Mouse (Mus musculus): ENCODE results near the gene Ubr3. TPM values are rescaled to one million over a fixed set of nuclear protein-coding genes. Genes with fewer than 3 reads are reported as not detected.

Gene Ubr3
- polyA plus RNA-seq, 2 experiments from 2014 or later, result 11.7 to 16.1 TPM

GRCm38 (mm10) chr2:70035358-70035757, 138.3 kb downstream of the Ubr3 start:
- no peak for ATAC-seq

DNA sequence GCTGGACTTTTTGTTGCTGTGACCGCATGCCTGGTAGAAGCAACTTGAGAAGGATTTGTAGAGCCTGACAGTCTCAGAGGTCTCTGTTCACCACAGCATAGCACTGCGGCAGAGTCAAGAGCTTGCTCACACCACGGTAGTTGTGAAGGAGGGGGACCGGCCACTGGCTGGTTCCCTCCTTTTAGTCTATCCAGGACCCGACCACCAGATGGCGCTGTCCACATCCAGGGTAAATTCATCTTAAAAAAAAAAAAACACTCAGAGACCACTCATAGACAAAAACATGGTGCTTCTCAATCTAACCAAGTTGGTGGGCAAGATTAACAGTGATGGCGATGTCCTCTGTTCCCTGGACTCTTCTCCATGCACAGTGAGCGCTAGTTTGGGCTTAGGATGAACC, 140.2 kb downstream of the Ubr3 start:
- peak; percentile 58 for ATAC-seq

GRCm38 (mm10) chr2:70038752-70039151, 141.7 kb downstream of the Ubr3 start, which contains the start of gene Myo3b:
Myo3b (plus strand) TSS chr2:70039126.
- no peak for ATAC-seq

DNA sequence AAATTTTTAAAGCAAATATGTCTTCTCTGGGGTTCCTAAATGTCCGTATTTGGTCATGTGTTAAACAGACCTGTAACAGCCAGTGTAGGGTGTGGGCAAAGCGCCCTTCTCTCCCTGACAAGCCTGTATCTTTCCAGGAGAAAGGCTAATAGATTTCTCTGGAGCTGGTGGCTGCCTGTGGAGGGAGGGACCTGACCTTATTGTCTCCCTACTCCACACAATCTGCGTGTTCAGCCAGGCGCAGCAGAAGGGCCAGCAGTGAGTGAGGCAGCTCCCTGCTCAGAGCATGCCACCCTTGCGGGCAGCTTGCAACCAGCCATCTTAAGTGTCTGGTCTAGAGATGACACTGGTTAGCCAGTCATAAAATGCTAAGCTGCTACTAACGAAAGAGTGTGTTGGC, 147.4 kb downstream of the Ubr3 start:
- no peak for ATAC-seq

DNA sequence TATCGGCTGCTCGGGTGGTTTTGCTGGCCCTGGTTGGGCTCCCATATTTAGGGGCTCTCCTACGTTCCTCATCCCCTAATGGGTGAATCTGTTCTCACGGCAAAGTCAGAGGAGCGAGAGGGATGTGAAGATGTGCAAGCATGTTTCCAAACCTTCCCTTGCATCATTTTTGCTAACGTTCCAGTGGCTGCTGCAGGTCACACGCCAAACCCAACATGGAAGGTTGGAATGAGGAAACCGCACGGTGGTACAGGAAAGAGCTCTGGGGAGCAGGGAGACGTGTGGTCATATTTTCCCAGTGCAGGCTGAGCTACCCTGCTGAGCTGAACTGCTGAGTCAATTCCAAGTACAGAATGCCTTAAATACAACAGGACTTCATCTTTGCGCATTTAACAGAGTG, 150.8 kb downstream of the Ubr3 start:
- no peak for ATAC-seq

DNA sequence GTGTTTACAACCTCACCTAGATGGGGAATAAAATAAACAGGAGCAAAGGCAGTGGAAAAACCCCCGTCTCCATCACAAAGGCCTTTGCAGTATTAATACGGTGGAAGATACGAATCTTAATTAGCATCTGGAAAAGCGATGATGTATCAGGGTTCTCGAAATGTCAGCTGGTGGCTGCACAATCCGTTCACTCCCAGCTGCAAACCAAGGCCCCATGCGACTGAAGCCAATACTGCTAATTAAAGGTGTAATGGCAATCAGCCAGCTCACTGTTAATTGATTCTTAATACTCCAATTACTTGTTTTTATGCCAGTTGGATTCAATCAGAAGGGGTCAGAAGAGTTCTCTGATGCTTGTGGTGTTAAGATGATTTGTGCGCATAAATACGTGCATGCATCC, 156.8 kb downstream of the Ubr3 start:
- ATAC-seq, result no peak

DNA sequence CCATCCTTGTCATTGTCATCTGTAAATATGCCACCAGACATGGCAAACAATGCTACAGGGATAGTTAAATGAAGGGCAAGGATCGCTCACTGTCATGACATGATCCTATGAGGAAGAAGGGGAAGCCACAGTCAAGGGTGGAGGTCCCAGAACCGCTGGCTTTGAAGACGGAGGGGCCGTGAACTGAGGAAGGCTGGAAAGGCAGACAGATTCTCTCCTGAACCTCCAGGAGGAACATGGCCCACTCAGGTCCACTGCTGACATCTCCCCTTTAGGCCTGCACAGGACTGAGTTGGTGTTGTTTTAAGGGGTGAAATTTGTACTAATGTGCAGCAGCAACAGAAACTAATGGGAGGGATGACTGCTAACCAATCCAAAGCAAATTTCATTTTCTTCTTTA, 161.2 kb downstream of the Ubr3 start:
- ATAC-seq, result no peak

- ATAC-seq, result no peak
Observed at GRCm38 (mm10) chr2:70060359-70061345, 163.6 kb downstream of the Ubr3 start.

DNA sequence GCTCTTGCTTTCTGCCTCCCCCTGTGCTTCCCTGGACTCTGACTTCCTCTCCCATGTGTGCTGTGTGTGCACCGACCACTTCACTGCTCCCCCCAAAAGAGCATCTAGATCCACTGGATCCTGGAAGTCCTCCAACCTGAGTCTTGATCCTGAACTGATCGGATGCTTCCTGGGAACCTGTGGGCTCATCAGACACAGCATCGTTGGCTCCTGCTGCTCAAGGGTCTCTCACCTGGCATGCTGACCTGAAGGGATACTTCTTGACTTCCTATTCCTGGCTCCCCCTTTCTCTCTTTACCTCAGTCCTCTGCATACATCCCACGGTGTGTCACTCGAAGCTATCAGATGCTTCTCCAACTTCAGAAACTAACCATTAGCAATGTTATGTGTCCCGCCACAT, 168.1 kb downstream of the Ubr3 start:
- no peak for ATAC-seq

DNA sequence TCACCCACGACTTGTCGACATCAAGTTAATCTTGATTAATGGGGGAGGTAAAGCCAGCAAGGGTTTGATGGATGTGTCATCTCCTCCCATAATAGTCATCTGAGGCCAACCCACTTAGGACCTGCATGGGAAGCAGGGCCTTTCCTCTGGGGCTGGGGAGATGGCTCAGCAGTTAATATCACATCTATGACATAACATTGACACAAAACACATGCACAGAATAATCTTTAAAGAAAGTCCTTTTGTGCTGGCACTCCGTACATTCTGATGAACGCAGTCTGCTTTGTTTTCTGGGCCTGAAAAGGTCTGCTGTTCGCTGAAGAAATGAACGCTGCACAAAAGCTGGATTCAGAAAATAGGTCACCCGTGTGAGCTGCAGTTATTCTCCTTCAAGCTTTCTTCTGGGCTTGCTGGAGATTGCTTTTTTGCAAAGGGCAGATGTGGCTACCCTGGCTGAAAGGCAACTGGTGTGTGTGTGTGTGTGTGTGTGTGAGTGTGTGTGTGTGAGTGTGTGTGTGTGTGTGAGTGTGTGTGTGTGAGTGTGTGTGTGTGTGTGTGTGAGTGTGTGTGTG, 168.8 kb downstream of the Ubr3 start:
- no peak for ATAC-seq

GRCm38 (mm10) chr2:70066338-70067022, 169.4 kb downstream of the Ubr3 start:
- no peak for ATAC-seq

GRCm38 (mm10) chr2:70069861-70070260, 172.8 kb downstream of the Ubr3 start:
- ATAC-seq, result no peak

Other genes starting within 250 kb of the Ubr3 start
- under 1 TPM in 1 of 2 experiments, not detected in 1; 0.12 TPM for gene Klhl41, start 227.1 kb upstream of the Ubr3 start, polyA plus RNA-seq (2017; shearing (Covaris generic))
- gene Fastkd1, start 183.7 kb upstream of the Ubr3 start, polyA plus RNA-seq (2017; shearing (Covaris generic)), result 10 to 100 TPM in 1 of 2 experiments, 1 to 10 TPM in 1; 9.4 to 13.8 TPM
- 100 to 1,000 TPM; 138 to 192 TPM for gene Ppig, start 174.7 kb upstream of the Ubr3 start, polyA plus RNA-seq (2017; shearing (Covaris generic))
- gene Ccdc173, start 107.7 kb upstream of the Ubr3 start, polyA plus RNA-seq (2017; shearing (Covaris generic)), result 1 to 10 TPM; 4.2 to 5.7 TPM
- gene Phospho2, start 107.6 kb upstream of the Ubr3 start, polyA plus RNA-seq (2017; shearing (Covaris generic)), result 10 to 100 TPM; 44.9 to 47.3 TPM
- under 1 TPM in 1 of 2 experiments, not detected in 1; 0.20 TPM for gene Klhl23, start 75.3 kb upstream of the Ubr3 start, polyA plus RNA-seq (2017; shearing (Covaris generic))
- 100 to 1,000 TPM; 232 to 274 TPM for gene Ssb, start 35.7 kb upstream of the Ubr3 start, polyA plus RNA-seq (2017; shearing (Covaris generic))
- gene Mettl5, start 11.6 kb upstream of the Ubr3 start, polyA plus RNA-seq (2017; shearing (Covaris generic)), result 10 to 100 TPM; 73.1 to 75.3 TPM
- 10 to 100 TPM; 13.7 to 14.7 TPM for gene Myo3b, start 141.9 kb downstream of the Ubr3 start, polyA plus RNA-seq (2017; shearing (Covaris generic))